In genomic region chr9:66833851-66834250, GRCm38 (mm10) we compare ENCODE assay signal across 8 mouse cellular contexts. TPM values are rescaled to one million over a fixed set of nuclear protein-coding genes. Genes with fewer than 3 reads are reported as not detected.
A peak's percentile ranks its signal among the peaks of the same experiment; 100 is the strongest.
DNase-seq lines count a peak whose midpoint lies in the region; ATAC-seq and TF ChIP-seq lines count a peak whose summit lies in the region.

No protein-coding gene starts in this region.

- H3K36me3 ChIP-seq in testis, adult 2 months (ENCODE audit: control insufficient read depth, insufficient read depth, low read length), result no peaks in the 10 kb centered on the region
- H3K36me3 ChIP-seq in lung, embryonic 15.5 days, result no peaks in the 10 kb centered on the region

- no peaks in the 10 kb centered on the region for H3K27me3 ChIP-seq in testis, adult 2 months (ENCODE audit: control insufficient read depth, insufficient read depth, low read length)
- H3K27me3 ChIP-seq in lung, embryonic 15.5 days, result no peaks in the 10 kb centered on the region

- WGBS in lung, embryonic 15.5 days, result 18% methylated on average over 7 of the region's 7 CpGs

- no peak for DNase-seq in testis, postnatal 10 days (ENCODE audit: low spot score)
- peak; percentile 66 for DNase-seq in kidney, adult 18-20 months
- no peak for DNase-seq in gastrocnemius, adult 18-20 months (ENCODE audit: low spot score)
- DNase-seq in left cerebral cortex, postnatal 14 days (ENCODE audit: low spot score in 2 of 2), result no peak

- H3K27ac ChIP-seq in testis, adult 2 months (ENCODE audit: control insufficient read depth, insufficient read depth, low read depth, low read length), result peak overlapping the region; percentile 76
- H3K27ac ChIP-seq in embryonic fibroblast, embryonic 13.5 days (ENCODE audit: insufficient read depth, low read length), result no peak overlapping the region
- H3K27ac ChIP-seq in lung, embryonic 15.5 days, result no peak overlapping the region

- ATAC-seq in lung, embryonic 15.5 days (ENCODE audit: borderline replicate concordance, extremely low read depth, low FRiP score, low TSS enrichment), result no peak
- no peak for ATAC-seq in megakaryocyte-erythroid progenitor cell, adult 5-6 weeks (replicated peaks; ENCODE audit: low FRiP score, low TSS enrichment, poor library complexity, severe bottlenecking)

- H3K9ac ChIP-seq in lung, embryonic 15.5 days, result no peak overlapping the region; the same call in 1 of the 2 replicates

- intact Hi-C loops in left cerebral cortex, postnatal 14 days (cut with DNase I), result loop anchor here (2.0 kb wide), 1 partner anchor 105 kb away; no protein-coding TSS in a partner anchor

- no peaks in the 10 kb centered on the region for H3K9me3 ChIP-seq in lung, embryonic 15.5 days

- H3K4me1 ChIP-seq in testis, adult 2 months (ENCODE audit: control insufficient read depth, insufficient read depth, low read length), result peaks cover 8% of the 10 kb centered on the region
- no peaks in the 10 kb centered on the region for H3K4me1 ChIP-seq in embryonic fibroblast, embryonic 13.5 days (ENCODE audit: control insufficient read depth, insufficient read depth, low read length)
- peaks cover 18% of the 10 kb centered on the region for H3K4me1 ChIP-seq in lung, embryonic 15.5 days

- peak overlapping the region; percentile 99 for H3K4me2 ChIP-seq in lung, embryonic 15.5 days

- H3K4me3 ChIP-seq in testis, adult 2 months (ENCODE audit: control insufficient read depth, low read depth, low read length), result peak overlapping the region; percentile 92
- H3K4me3 ChIP-seq in embryonic fibroblast, embryonic 13.5 days (ENCODE audit: insufficient read depth, low read length), result peak overlapping the region; percentile 69
- peak overlapping the region; percentile 62 for H3K4me3 ChIP-seq in lung, embryonic 15.5 days

- TF ChIP-seq POLR2A in testis, adult 2 months (IDR thresholded peaks at IDR 0.05; ENCODE audit: control insufficient read depth, low read depth, low read length), result no peak
- TF ChIP-seq POLR2A in embryonic fibroblast, embryonic 13.5 days (IDR thresholded peaks at IDR 0.05; ENCODE audit: low read depth, low read length), result no peak

- no peak for TF ChIP-seq CTCF in testis, adult 2 months (IDR thresholded peaks at IDR 0.05; ENCODE audit: control insufficient read depth, insufficient read depth, insufficient replicate concordance, low read depth, low read length)
- TF ChIP-seq CTCF in embryonic fibroblast, embryonic 13.5 days (IDR thresholded peaks at IDR 0.05; ENCODE audit: borderline replicate concordance, insufficient read depth, low read length), result no peak

RNA-seq across cellular contexts. Expression of gene Aph1c, which starts 0.7 kb away (rescaled TPM):
- 7.3 and 10.2 TPM in 2 replicates for polyA plus RNA-seq in testis, adult 2 months (2012; rRNA removed)
- polyA plus RNA-seq in embryonic fibroblast, embryonic 13.5 days (2011; ENCODE audit: insufficient read length, low read depth, missing spikeins), result 0.40 and 4.9 TPM in 2 replicates
- polyA plus RNA-seq in lung, embryonic 15.5 days (2015; fragmentation: Nextera tagmentation; extraction: Ambion mirVana), result 3.5 and 5.3 TPM in 2 replicates
- total RNA-seq in megakaryocyte-erythroid progenitor cell, adult 5-6 weeks (2014; fragmentation: Nextera tagmentation), result 1.8 TPM in 1 of 2 replicates, not detected in the other
- total RNA-seq in megakaryocyte-erythroid progenitor cell, adult 5-6 weeks (2017), result 0.50 and 0.80 TPM in 2 replicates
- total RNA-seq in gastrocnemius, adult 18-20 months (2021), result under 1 TPM; 0.66 to 0.88 TPM
- 1 to 10 TPM; 4.6 to 5.0 TPM for total RNA-seq in left cerebral cortex, postnatal 14 days (2021)

RNA-seq across cellular contexts. Expression of gene Gm10647, which starts 37.0 kb away (rescaled TPM):
- polyA plus RNA-seq in testis, adult 2 months (2012; rRNA removed), result 0.12 and 0.20 TPM in 2 replicates
- 0.32 and 0.33 TPM in 2 replicates for polyA plus RNA-seq in embryonic fibroblast, embryonic 13.5 days (2011; ENCODE audit: insufficient read length, low read depth, missing spikeins)
- polyA plus RNA-seq in lung, embryonic 15.5 days (2015; fragmentation: Nextera tagmentation; extraction: Ambion mirVana), result 0.44 and 0.92 TPM in 2 replicates
- not detected in 2 replicates for total RNA-seq in megakaryocyte-erythroid progenitor cell, adult 5-6 weeks (2014; fragmentation: Nextera tagmentation)
- total RNA-seq in megakaryocyte-erythroid progenitor cell, adult 5-6 weeks (2017), result not detected in 2 replicates
- not detected for total RNA-seq in gastrocnemius, adult 18-20 months (2021)
- under 1 TPM; 0.17 to 0.40 TPM for total RNA-seq in left cerebral cortex, postnatal 14 days (2021)

RNA-seq across cellular contexts. Expression of gene Aph1b, which starts 38.6 kb away (rescaled TPM):
- polyA plus RNA-seq in testis, adult 2 months (2012; rRNA removed), result 1.6 and 1.9 TPM in 2 replicates
- polyA plus RNA-seq in embryonic fibroblast, embryonic 13.5 days (2011; ENCODE audit: insufficient read length, low read depth, missing spikeins), result 19.2 and 26.4 TPM in 2 replicates
- polyA plus RNA-seq in lung, embryonic 15.5 days (2015; fragmentation: Nextera tagmentation; extraction: Ambion mirVana), result 6.4 and 8.2 TPM in 2 replicates
- total RNA-seq in megakaryocyte-erythroid progenitor cell, adult 5-6 weeks (2014; fragmentation: Nextera tagmentation), result 0.17 TPM in 1 of 2 replicates, not detected in the other
- total RNA-seq in megakaryocyte-erythroid progenitor cell, adult 5-6 weeks (2017), result 0.53 TPM in 1 of 2 replicates, not detected in the other
- total RNA-seq in gastrocnemius, adult 18-20 months (2021), result 1 to 10 TPM; 1.3 to 2.1 TPM
- 10 to 100 TPM; 20.3 to 22.2 TPM for total RNA-seq in left cerebral cortex, postnatal 14 days (2021)

Comparison
In these comparisons a context has a peak if more than half of its experiments do, and no peak if none do; other contexts are left out.
1. RNA of gene Aph1b, which starts 38.6 kb away (total RNA-seq): 20.3 to 22.2 TPM in left cerebral cortex, postnatal 14 days; 1.3 to 2.1 TPM in gastrocnemius, adult 18-20 months and 0.17 to 0.53 TPM in megakaryocyte-erythroid progenitor cell, adult 5-6 weeks; every median in the first group is over 4 times any median in the second.
2. Peak in every context shown above with its lines, with median percentiles within 50 percentile points of each other: H3K4me3 ChIP-seq.